Mouse (Mus musculus): ENCODE measurements around the gene Dhrs3.
A peak's percentile ranks its signal among the peaks of the same experiment; 100 is the strongest.

The Dhrs3 gene

DNA sequence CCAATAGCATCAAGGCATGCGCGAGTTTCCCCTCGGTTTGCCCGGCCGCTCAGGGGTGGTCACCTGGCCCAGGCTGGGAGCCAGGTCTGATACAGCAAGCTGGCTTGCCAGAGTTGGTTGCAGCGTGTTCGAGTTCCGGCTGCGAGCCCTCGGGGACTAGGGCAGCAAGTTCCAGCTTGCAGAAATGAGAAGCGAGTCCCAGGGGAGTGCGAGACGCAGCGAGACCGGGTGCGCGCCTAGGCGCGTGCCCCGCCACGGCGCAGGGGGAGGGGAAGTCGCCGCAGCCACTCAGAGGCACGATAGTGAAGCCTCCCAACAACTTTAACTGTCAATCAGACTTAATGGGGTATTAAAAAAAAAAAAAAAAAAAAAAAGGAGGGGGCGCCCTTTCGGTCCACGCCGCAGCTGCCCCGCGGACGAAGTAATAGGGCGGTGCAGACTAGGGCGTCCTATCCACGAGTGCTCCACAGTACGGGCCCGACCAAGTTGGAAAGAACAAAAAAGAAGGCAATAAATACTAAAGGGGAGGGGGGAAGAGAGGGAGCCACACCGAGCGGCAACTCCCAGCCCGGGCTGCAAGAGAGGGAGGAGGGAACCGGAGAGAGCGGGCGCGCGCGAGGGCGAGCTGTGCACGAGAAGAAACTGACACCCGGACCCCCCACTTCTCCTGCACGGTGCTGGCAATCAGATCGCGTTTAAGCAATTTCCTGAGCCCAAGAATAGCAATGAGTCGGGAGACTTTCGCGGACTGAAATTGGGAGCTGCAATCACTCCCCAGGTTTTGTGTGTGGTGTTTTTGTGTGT is at the start of gene Dhrs3:
Dhrs3 (plus strand) TSS at position 695 of the 804 bp plus-strand sequence.
- DNase-seq (ENCODE audit: low spot score in 2 of 2): peak; percentile 39 to 54

DNA sequence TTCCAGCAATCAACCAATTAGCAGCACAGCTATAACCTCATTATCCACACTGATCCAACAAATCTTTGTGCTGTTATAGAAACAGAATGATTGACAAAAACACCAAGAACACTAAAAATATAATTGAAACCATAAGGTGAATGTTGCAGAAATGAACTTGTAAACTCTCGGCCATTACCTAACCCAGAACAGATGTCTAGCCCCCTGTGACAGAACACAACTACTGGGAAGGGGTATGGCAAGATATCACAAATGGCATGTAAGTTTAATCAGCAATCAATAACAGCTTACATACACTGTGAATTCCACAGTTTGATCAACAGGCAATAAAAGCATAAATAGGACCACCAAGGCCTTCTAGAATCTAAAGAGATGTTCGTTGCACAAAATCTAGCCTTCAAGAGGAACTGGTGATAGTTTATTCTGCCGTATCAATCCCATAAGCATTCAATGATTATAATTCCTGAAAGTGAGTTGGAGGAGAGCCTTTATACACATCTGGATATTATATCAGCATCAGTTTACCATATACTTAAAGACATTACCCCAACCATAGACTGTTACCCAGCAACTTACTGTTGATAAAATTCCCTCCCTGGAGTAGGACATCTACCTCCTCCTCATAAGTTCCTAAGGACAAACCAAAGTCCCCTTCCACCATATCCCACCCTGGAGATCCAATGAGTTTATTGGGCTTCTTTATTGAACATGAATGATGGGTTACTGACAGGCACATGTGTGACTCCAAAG is 30.7 kb upstream of the Dhrs3 start:
- no peak for DNase-seq (ENCODE audit: low spot score in 2 of 2)

DNA sequence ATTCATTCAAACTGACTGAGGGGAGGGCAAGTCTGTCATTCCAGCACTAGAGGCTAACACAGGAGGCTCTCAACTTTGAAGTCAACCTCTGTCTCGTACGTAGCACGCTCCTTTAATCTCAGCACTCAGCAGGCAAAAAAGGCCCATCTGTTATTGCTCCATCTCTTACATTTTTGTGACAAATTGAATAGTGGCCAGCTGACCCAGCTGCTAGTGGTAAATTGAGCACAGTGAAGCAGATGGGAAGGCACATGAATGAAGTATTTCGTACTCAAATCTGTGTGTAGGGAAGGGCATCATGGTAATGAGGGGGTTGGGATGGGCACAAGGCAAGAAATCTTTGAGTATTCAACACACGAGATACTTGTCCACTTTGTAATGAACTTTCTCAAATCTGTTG is 24.7 kb upstream of the Dhrs3 start:
- DNase-seq (ENCODE audit: low spot score in 2 of 2): no peak

DNA sequence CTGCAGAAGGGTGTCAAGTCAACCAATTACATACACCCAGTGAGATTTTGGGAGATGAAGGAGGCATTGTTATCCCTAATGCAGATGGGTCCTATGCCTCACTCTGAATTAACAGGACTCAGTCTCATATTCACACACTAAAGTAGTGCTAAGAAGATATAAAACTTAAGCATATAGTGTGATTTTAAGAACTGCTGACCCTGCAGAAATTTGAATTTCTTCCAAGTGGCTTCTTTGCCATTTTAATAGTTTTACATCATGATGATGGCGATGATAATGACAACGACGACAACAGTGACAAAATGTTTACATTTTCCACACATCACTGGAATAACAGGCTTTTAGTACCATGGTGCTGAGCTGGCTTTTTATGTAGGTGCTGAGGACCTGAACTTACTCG is 24.0 kb upstream of the Dhrs3 start:
- no peak for DNase-seq (ENCODE audit: low spot score in 2 of 2)

DNA sequence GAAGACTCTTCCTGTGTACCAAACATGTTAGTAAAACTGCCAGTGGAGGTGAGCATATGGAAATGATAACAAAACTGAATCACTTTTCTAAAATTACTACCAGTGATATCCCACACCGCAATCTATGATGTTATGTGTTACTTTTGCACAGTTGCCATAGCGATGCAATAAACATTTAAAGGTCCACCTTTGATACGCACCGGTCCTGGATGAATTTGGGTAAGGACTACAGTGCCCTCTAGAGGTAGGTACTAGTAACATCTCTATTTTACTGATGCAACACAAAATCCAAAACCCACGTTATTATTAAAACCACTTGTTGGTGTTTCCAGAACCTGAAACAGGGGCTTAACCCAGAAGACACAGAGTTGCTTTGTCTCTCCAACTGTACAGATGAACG is 19.7 kb upstream of the Dhrs3 start:
- no peak for DNase-seq (ENCODE audit: low spot score in 2 of 2)

DNA sequence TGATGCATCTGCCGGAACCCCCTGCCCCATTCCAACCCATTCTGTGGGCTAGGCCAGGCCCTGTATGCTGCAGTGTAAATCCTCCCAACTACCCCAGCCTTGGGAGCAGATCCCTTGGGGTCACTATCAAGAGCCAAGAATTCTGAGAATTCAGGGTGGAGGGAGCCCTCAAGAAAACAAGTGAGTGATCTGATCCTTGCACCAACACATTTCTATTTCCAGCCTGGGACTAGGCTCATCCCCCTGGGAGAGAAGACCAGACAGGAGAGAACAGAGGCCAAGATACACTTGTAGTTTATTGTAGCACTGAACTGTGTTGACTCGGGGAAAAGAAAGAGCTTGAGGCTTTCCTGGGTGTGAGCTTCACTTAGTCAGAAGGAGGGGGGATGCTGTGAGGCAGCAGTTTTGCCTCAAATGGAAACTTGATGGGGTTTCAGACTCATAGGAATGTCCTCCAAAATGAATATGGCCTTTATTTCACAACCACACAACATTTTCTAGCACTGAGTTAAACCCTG is 17.0 kb upstream of the Dhrs3 start:
- DNase-seq (ENCODE audit: low spot score in 2 of 2): no peak

DNA sequence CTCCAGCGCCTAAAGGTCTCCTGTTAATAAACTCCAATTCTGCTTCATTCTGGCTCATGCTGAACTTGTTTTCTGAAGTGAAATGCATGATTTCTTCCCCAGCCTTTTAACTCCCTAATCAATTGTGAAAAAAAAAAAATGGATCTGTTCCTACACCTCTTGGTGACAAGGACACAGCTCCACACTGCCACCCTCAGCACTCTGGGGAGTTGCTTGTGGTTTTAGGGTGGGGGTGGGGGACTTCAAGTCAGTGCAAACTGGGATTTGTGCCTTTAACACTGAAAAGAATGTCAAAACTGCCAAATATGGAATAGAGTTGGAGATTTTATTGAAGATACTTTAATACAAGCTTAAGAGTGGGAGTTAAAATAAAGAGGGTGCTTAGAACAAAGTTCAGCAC is 13.1 kb upstream of the Dhrs3 start:
- DNase-seq (ENCODE audit: low spot score in 2 of 2): no peak

DNA sequence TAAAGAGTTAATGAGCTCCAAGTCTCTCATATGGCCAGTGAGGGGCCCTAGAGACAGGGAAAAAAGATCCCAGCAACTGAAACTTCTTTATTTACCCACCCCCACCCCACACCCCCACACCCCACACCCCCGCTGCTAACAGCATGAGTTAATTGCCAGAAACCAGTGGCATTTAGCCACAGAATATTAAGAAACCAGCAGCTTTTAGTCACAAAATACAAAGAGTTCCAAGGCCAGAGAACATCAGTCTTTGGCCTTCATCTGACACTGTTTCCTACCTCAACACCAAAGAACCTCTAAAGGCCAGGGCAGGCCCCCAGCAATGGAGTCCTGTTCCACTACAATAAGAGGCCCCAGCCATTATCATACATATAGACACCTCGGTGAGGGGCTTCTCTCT is 11.3 kb upstream of the Dhrs3 start:
- DNase-seq (ENCODE audit: low spot score in 2 of 2): no peak

DNA sequence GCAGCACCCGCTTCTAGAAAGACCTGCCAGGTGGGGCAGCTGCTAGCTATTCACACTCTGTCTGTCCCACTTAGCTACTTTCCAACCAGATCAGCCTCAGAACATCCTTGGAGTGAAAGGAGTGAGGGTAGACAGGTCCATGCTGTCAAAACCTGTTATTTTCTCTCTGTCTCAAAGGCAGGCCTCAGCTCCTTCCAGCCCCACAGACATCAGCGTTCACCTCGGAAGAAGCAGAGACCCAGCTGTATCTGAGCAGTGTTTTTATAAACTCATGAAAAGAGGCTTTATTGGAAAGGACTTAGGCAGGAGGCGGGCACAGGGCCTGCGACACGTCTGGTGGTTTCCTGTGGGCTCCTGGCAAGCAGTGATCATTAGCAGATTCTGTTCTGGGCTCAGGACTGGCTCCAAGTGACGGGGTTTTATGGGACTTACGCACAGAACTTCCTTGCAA is 9.7 kb upstream of the Dhrs3 start:
- DNase-seq (ENCODE audit: low spot score in 2 of 2): no peak

DNA sequence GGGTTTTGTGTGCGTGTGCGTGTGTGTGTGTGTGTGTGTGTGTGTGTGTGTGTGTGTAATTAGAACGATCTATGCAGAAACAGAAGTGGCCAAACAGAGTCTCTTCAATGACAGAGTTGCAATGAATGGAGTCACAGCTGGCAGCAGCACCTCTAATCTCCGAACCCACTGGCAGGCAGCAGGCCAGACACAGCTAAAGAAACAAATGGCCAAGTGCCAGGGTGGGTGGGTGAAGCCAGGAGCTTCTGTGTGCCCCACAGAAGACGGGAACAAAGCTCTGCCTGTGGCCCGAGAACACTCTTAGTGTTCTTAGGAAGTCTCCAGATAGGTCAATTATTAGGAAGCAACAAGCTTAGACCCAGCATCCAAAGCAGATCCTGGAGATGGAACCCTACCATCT is 6.2 kb upstream of the Dhrs3 start:
- no peak for DNase-seq (ENCODE audit: low spot score in 2 of 2)

DNA sequence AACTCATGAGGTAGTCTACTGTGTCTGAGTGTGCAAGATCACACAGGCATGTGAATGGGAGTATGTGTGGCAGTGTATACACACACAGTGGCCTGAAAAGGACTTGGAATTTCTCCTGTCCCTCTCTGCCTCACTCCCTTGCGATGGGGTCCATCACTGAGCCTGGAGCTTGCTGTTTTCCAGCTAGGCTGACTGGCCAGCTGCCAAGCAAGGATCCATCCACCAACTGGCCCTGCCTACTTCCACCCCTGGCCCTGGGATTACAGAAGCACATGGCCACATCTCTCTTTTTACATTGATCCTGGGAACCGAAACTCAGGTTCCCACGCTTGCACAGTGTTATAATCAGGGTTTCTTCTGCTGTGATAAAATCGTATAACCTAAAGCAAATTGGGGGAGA is 3.9 kb upstream of the Dhrs3 start:
- no peak for DNase-seq (ENCODE audit: low spot score in 2 of 2)

DNA sequence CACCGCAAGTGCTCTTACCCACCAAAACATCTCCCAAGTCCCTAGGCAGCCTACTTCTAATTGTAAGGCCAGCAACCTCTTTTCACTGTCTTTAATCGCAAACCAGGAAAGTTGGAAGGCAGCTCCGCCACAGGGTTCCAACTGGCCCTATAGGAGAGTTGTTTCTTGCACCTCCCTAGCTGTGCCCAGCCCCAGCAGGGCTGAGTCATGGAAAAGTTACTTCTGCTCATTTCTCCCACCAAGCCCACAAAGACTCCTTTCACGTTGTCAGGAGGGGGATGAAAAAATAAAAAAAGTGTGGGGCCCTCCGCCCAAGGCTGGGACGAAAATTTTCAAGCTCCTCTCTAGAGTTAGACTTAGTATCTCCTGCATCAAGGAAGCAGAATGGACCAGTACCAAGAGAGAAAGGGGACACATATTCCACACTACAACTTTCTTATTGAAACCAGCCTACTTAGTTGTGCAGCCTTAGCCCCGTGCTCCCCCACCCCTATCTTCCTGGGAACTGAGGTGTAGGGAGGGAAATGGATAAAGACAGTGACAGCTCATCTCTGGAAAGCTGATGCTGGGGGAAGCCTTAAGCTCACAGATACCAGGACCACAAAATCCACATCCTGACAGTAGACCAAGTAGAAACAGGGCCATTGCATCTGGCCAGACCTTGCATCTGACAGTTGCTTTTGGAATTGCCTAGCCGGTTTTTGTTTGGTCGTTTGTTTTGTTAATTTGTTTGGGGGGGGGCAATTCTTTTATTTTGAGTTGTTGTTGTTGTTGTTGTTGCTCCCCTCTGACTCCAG is 2.9 kb upstream of the Dhrs3 start:
- DNase-seq (ENCODE audit: low spot score in 2 of 2): no peak

DNA sequence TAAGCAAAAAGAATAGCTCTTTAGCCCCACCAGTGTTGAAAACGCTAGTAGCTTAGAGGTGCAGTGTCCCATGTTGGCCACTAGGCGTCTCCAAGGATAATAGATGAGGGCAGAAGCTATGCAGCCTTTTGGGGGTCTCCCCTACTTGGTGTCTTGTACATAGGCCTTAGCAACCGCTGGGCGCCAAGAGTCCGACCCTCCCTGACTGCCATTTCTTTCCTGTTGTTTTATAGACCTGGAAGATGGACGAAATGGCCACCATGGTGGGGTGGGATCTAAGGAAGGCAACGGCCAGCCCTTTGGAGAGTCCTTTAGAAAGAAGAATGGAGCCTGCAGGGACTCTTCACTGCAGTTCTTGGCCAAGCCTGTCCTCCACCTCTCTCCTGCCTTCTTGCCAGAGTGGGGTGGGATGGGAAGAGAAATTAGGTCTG is 1.9 kb upstream of the Dhrs3 start:
- DNase-seq (ENCODE audit: low spot score in 2 of 2): peak; percentile 27 to 52

DNA sequence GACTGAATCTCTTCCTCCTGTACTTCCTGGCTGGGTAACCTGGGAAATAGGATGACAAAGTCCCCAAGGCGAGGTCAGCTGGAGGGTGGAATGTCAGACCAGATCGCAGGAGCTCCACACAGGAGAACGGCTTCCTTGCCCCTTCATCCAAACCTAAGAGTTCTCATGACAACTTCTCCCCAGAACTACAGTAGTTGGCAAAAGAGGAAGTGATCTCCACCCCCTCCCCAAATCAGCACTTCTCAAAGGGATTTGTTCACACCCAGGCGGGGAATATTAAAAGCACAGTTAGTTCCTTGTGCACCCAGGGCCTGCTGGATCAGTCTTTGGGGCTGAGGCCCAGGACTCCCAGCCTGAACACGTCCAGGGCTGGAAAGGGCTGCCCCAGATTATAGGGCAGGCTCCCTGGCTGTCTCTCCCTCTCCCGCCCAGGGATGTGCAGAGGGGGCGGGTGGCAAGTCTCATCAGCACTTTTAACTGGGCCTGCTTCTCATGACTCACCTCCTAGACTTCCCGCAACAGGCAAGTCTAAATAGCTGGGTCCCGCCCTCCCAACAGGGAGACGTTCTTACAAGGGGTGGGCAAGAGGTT is 1.4 kb upstream of the Dhrs3 start:
- peak in 1 of 2 experiments; percentile 28 for DNase-seq (ENCODE audit: low spot score in 2 of 2)

DNA sequence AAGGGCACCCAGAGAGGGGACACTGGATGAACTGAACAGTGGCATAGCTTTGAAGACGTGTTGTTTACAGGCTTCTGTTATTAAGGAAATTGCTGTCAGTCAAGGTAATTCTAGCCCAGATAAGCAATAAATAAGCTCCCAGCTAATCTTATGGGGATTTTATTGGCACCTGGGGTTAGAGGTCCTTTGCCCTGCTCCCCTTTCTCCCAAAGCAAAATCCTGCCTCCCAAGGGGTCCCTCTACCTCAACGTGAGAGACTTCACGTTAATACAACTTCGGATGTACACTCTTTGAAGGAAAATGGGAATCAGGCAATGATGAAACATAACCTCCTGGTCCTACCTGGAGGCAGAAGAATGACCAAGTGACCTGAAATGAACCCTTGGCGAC is 889 bp upstream of the Dhrs3 start:
- no peak for DNase-seq (ENCODE audit: low spot score in 2 of 2)

DNA sequence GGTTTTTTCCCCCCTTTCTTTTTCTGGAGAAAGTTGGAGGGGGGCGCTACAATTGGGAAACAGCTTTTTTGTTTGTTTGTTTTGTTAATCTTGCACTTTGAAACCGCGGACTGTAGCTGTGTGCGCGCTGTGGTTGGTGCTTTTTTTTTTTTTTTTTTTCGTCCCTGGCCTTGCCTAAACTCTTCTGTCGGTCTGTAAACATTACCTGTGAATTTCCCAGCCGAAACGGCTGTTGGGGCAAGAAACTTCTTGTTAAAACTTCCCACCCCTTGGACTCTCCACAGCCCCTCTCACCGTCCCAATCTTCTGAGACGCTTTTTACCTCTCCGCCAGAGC is 278 bp downstream of the Dhrs3 start:
- DNase-seq (ENCODE audit: low spot score in 2 of 2): no peak

DNA sequence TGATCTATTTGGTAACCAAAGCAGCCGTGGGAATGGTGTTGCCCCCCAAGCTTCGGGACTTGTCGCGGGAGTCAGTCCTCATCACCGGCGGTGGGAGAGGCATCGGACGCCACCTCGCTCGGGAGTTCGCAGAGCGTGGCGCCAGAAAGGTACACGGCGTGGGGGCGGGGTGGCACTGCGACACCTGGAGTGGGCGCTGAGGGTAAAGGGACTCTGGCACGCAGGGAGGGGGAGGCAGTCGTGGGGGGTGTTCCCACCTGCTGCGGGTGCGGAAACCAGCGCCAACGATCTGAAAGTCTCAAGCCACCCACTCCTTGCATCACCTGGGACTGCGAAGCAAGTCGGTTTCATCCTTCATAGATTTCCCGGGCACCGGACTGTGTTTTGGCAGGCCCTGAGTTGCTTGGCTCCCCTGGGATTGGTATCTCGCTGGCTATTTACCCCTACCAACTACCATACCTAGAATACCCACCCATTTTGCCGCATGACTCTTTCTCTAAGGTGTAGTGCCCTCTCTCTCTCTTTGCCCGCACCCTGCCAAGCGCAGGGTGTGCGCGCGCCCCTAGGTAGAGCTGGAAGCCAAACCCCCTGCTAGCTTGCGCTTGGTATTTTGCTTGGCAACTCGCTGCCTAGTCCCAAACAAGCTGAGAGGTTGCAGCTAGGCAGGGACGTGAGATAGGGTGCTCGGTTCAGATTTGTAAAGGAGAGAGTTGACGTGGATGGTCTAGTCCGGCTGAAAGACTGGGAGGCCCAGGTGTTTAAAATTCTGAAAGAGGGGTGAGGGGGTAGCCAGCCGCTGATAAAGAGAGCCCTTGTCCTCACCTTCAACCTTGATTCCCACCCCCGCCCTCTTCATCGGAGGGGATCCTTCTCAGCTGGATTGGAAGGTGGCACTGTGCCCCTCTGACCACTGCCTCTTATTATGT is 1.2 kb downstream of the Dhrs3 start:
- DNase-seq (ENCODE audit: low spot score in 2 of 2): no peak

DNA sequence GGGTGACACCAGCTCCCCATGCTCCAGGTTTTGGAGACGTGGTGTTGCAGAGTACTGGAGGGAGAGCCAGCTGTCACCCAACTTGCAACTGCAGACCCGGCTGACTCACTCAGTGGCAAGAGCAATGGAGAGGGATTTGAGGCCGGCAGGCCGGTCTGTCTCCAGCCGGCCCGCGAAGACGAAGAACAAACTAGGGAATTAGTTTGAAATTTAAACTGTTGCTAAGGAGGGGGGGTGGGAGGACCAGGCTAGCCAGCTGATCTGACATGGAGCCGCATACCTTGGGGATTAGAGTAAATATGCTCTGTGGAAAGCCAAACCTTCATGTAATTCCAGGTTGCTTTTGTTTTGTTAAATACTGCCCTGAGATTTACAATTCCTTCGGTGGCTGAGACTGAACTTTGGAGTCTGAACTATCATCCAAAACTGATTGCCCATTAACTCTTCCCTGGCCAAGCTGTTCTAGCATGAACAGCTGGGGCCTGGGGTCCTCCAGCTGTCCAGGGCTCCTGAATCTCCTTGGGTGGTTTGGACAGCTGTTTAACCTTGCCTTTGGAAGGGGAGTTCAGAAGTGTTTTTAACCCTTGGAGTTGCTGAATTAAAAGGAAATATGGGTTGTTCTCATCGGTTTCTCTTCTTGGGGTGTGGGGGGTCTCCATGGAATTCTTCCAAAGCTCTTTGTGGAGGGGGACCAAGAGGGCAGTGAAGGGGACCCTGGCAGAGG is 2.0 kb downstream of the Dhrs3 start:
- DNase-seq (ENCODE audit: low spot score in 2 of 2): no peak

DNA sequence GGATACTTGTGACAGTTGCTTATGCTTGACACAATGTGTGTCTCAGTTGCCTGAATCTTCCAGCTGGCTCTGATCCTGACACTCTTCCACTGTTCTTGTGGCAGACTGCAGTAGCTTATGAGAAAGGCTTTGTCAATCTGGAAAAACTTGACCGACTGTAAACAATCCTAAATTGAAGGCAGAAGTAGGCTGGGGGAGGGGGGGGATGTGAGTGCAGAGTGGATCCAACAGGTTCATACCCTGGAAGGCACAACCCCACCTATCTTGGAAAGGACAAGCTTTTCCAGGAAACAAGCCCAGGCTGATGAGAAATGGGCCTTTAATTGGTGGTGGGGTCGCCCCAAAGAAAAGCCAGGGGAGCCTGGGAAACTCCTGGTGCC is 2.6 kb downstream of the Dhrs3 start:
- no peak for DNase-seq (ENCODE audit: low spot score in 2 of 2)

DNA sequence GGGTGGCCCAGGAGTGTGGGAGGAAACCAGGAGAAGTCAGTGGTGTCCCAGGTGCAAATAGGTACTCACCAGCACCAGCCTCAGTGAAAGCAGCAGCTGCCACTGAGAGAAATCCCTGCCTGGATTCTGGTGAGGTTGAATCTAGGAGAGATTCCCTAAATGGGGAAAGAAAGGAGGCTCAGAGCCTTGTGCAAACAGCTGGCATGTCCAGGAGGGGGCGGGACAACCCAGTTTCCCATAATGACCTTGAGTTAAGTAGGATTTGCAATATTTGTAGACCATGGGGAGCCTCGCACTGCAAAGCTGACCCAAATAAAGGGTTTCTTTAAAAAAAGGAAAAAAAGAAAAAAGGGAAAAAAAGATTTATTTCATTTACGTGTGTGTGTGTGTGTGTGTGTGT is 3.7 kb downstream of the Dhrs3 start:
- DNase-seq (ENCODE audit: low spot score in 2 of 2): no peak
